In genomic region chr5:114785196-114785595, GRCm38 (mm10) we compare ENCODE assay signal across 10 mouse cellular contexts. TPM values are rescaled to one million over a fixed set of nuclear protein-coding genes. Genes with fewer than 3 reads are reported as not detected.
DNase-seq lines count a peak whose midpoint lies in the region; ATAC-seq lines count a peak whose summit lies in the region.
"Had no signal": no experiment of that assay in that cellular context is flagged by ENCODE, and none has a peak within 500 bp of the region (broad histone marks: within the 10 kb centered on the region; RNA-seq: fewer than 3 reads in every experiment).

No protein-coding gene starts in this region.

- H3K9ac ChIP-seq in heart, embryonic 16.5 days (ENCODE audit: low read length), result peak overlapping the region; percentile 6; the same call in 1 of the 2 replicates
- 0 out of 2 replicates have a peak overlapping the region, but pooled peaks have one; percentile 26 for H3K9ac ChIP-seq in liver, embryonic 15.5 days
- H3K9ac ChIP-seq: forebrain, embryonic 15.5 days had no signal

- H3K4me2 ChIP-seq in heart, embryonic 16.5 days (ENCODE audit: low read depth, low read length), result peak overlapping the region; percentile 16; the same call in 1 of the 2 replicates
- peak overlapping the region; percentile 57 for H3K4me2 ChIP-seq in liver, embryonic 15.5 days
- H3K4me2 ChIP-seq: forebrain, embryonic 15.5 days had no signal

- no peak for DNase-seq in heart, adult 9 months (ENCODE audit: low spot score in 2 of 2)
- DNase-seq in urinary bladder, adult 18-20 months (ENCODE audit: low spot score in 2 of 2), result no peak
- DNase-seq: midbrain, embryonic 14.5 days; spleen, adult 18-20 months had no signal

- peaks cover 26% of the 10 kb centered on the region for H3K4me1 ChIP-seq in heart, embryonic 16.5 days (ENCODE audit: control insufficient read depth, insufficient read depth, low read length)
- peaks cover 65% of the 10 kb centered on the region for H3K4me1 ChIP-seq in megakaryocyte, embryonic 14.5 days
- H3K4me1 ChIP-seq in brown adipose tissue, adult 24 weeks (ENCODE audit: control insufficient read depth, insufficient read depth, insufficient read length, low read length), result peaks cover 18% of the 10 kb centered on the region
- peaks cover 57% of the 10 kb centered on the region for H3K4me1 ChIP-seq in liver, embryonic 15.5 days (replicated peaks)
- H3K4me1 ChIP-seq: forebrain, embryonic 15.5 days had no signal

- H3K27ac ChIP-seq in heart, embryonic 16.5 days (ENCODE audit: low read length), result peak overlapping the region; percentile 76
- H3K27ac ChIP-seq in brown adipose tissue, adult 24 weeks (replicated peaks; ENCODE audit: low read depth, low read length), result peak overlapping the region; percentile 71
- peak overlapping the region; percentile 70 for H3K27ac ChIP-seq in liver, embryonic 15.5 days (replicated peaks)
- H3K27ac ChIP-seq: forebrain, embryonic 15.5 days had no signal

- no peaks in the 10 kb centered on the region for H3K9me3 ChIP-seq in heart, embryonic 16.5 days (replicated peaks; ENCODE audit: control insufficient read depth, low read length)
- no peaks in the 10 kb centered on the region for H3K9me3 ChIP-seq in megakaryocyte, embryonic 14.5 days
- H3K9me3 ChIP-seq in liver, embryonic 15.5 days (replicated peaks), result no peaks in the 10 kb centered on the region
- H3K9me3 ChIP-seq: forebrain, embryonic 15.5 days had no signal

- no peak for ATAC-seq in heart, embryonic 16.5 days (replicated peaks; ENCODE audit: extremely low read depth, insufficient read depth, low FRiP score)
- no peak for ATAC-seq in megakaryocyte, adult 5-6 weeks (ENCODE audit: poor library complexity, severe bottlenecking)
- ATAC-seq in liver, embryonic 15.5 days (ENCODE audit: insufficient read depth), result no peak
- ATAC-seq: forebrain, embryonic 15.5 days had no signal

- peaks cover 13% of the 10 kb centered on the region for H3K36me3 ChIP-seq in heart, embryonic 16.5 days (ENCODE audit: control insufficient read depth, insufficient read depth)
- peaks cover 58% of the 10 kb centered on the region for H3K36me3 ChIP-seq in megakaryocyte, embryonic 14.5 days (replicated peaks; ENCODE audit: low read length)
- H3K36me3 ChIP-seq in liver, embryonic 15.5 days (replicated peaks), result peaks cover 44% of the 10 kb centered on the region

- WGBS in heart, embryonic 16.5 days, result 55% methylated on average over 5 of the region's 5 CpGs
- WGBS in liver, embryonic 15.5 days (ENCODE audit: insufficient replicate concordance), result 37% methylated on average over 5 of the region's 5 CpGs

- H3K27me3 ChIP-seq in heart, embryonic 16.5 days (ENCODE audit: control insufficient read depth, insufficient read depth, low read length), result no peaks in the 10 kb centered on the region
- H3K27me3 ChIP-seq in megakaryocyte, embryonic 14.5 days (replicated peaks), result no peaks in the 10 kb centered on the region
- no peaks in the 10 kb centered on the region for H3K27me3 ChIP-seq in liver, embryonic 15.5 days
- H3K27me3 ChIP-seq: forebrain, embryonic 15.5 days had no signal

- H3K4me3 ChIP-seq in heart, embryonic 16.5 days (ENCODE audit: low read length), result no peak overlapping the region
- peak overlapping the region; percentile 87 for H3K4me3 ChIP-seq in megakaryocyte, embryonic 14.5 days (replicated peaks)
- H3K4me3 ChIP-seq in brown adipose tissue, adult 24 weeks (ENCODE audit: insufficient read depth, low read depth, low read length), result peak overlapping the region; percentile 4; the same call in 1 of the 2 replicates
- no peak overlapping the region for H3K4me3 ChIP-seq in liver, embryonic 15.5 days (replicated peaks)
- H3K4me3 ChIP-seq: forebrain, embryonic 15.5 days had no signal

RNA-seq across cellular contexts. Expression of gene Git2, which starts 9.9 kb away (rescaled TPM):
- 38.6 and 46.6 TPM in 2 replicates for polyA plus RNA-seq in heart, embryonic 16.5 days (2015; fragmentation: Nextera tagmentation; extraction: Ambion mirVana)
- polyA plus RNA-seq in megakaryocyte, embryonic 14.5 days (2012; ENCODE audit: insufficient read depth, low replicate concordance), result 48.3 and 136 TPM in 2 replicates
- total RNA-seq in megakaryocyte, adult 5-6 weeks (2015), result 93.8 and 97.0 TPM in 2 replicates
- total RNA-seq in megakaryocyte, adult 5-6 weeks (2017), result 87.1 and 107 TPM in 2 replicates
- polyA plus RNA-seq in brown adipose tissue, adult 24 weeks (2012; ENCODE audit: insufficient read depth, insufficient read length, missing spikeins), result 15.1 and 17.6 TPM in 2 replicates
- 16.3 and 16.5 TPM in 2 replicates for polyA plus RNA-seq in liver, embryonic 15.5 days (2015; fragmentation: Nextera tagmentation; extraction: Ambion mirVana)

RNA-seq across cellular contexts. Expression of gene Ankrd13a, which starts 10.7 kb away (rescaled TPM):
- 28.4 and 33.7 TPM in 2 replicates for polyA plus RNA-seq in heart, embryonic 16.5 days (2015; fragmentation: Nextera tagmentation; extraction: Ambion mirVana)
- 99.9 and 118 TPM in 2 replicates for polyA plus RNA-seq in megakaryocyte, embryonic 14.5 days (2012; ENCODE audit: insufficient read depth, low replicate concordance)
- 169 and 170 TPM in 2 replicates for total RNA-seq in megakaryocyte, adult 5-6 weeks (2015)
- total RNA-seq in megakaryocyte, adult 5-6 weeks (2017), result 204 and 225 TPM in 2 replicates
- polyA plus RNA-seq in brown adipose tissue, adult 24 weeks (2012; ENCODE audit: insufficient read depth, insufficient read length, missing spikeins), result 37.1 and 53.8 TPM in 2 replicates
- 41.0 and 42.8 TPM in 2 replicates for polyA plus RNA-seq in liver, embryonic 15.5 days (2015; fragmentation: Nextera tagmentation; extraction: Ambion mirVana)

RNA-seq across cellular contexts. Expression of gene 1500011B03Rik, which starts 38.1 kb away (rescaled TPM):
- polyA plus RNA-seq in heart, embryonic 16.5 days (2015; fragmentation: Nextera tagmentation; extraction: Ambion mirVana), result 41.8 and 48.5 TPM in 2 replicates
- polyA plus RNA-seq in megakaryocyte, embryonic 14.5 days (2012; ENCODE audit: insufficient read depth, low replicate concordance), result 24.5 and 89.4 TPM in 2 replicates
- total RNA-seq in megakaryocyte, adult 5-6 weeks (2015), result 30.6 and 45.3 TPM in 2 replicates
- total RNA-seq in megakaryocyte, adult 5-6 weeks (2017), result 19.1 and 24.0 TPM in 2 replicates
- 2.1 and 5.5 TPM in 2 replicates for polyA plus RNA-seq in brown adipose tissue, adult 24 weeks (2012; ENCODE audit: insufficient read depth, insufficient read length, missing spikeins)
- polyA plus RNA-seq in liver, embryonic 15.5 days (2015; fragmentation: Nextera tagmentation; extraction: Ambion mirVana), result 21.3 and 21.4 TPM in 2 replicates

Comparison
In these comparisons a context has a peak if more than half of its experiments do, and no peak if none do; other contexts are left out.
1. H3K4me3 ChIP-seq: peak in megakaryocyte, embryonic 14.5 days (single experiment) and brown adipose tissue, adult 24 weeks (single experiment); none in heart, embryonic 16.5 days (single experiment) and liver, embryonic 15.5 days (single experiment).
2. Peak in every context shown above with its lines, with median percentiles within 50 percentile points of each other: H3K27ac ChIP-seq.